In genomic region chr19:17399965-17400364, GRCm38 (mm10) we compare ENCODE assay signal across 18 mouse cellular contexts.
"Had no signal": no experiment of that assay in that cellular context is flagged by ENCODE, and none has a peak within 500 bp of the region (broad histone marks: within the 10 kb centered on the region; RNA-seq: fewer than 3 reads in every experiment).

No protein-coding gene starts in this region.

- ATAC-seq: midbrain, embryonic 16.5 days had no signal

- H3K9ac ChIP-seq: lung, embryonic 14.5 days; midbrain, embryonic 12.5 days; neural tube, embryonic 13.5 days; neural tube, embryonic 15.5 days had no signal

- H3K4me3 ChIP-seq: midbrain, embryonic 10.5 days; midbrain, embryonic 12.5 days; myocyte; neural tube, embryonic 13.5 days; neural tube, embryonic 15.5 days had no signal

- H3K9me3 ChIP-seq: midbrain, embryonic 10.5 days; midbrain, embryonic 12.5 days; neural tube, embryonic 13.5 days; neural tube, embryonic 15.5 days had no signal

- H3K27ac ChIP-seq: midbrain, embryonic 10.5 days; midbrain, embryonic 12.5 days; neural tube, embryonic 13.5 days; neural tube, embryonic 15.5 days had no signal

- H3K27me3 ChIP-seq: midbrain, embryonic 12.5 days; neural tube, embryonic 13.5 days; neural tube, embryonic 15.5 days had no signal

- H3K4me2 ChIP-seq: lung, embryonic 14.5 days; midbrain, embryonic 12.5 days; neural tube, embryonic 13.5 days; neural tube, embryonic 15.5 days had no signal

- DNase-seq: lung, embryonic 14.5 days; lung, postnatal 10 days; lung, postnatal 4 days; midbrain, embryonic 14.5 days; retina, postnatal 1 day; right cerebral cortex, adult 18-20 months; right cerebral cortex, postnatal 25 days; right cerebral cortex, postnatal 4 days; spleen, adult 18-20 months; thymus, adult 2 months; thymus, postnatal 25 days; thymus, postnatal 4 days had no signal
